Mouse (Mus musculus): ENCODE data around the gene Spdya.
"Not testable (repeated sequence)": the region's sequence is repeated elsewhere in the genome, so short reads cannot be mapped to it uniquely, and the experiment has no call there.

Gene Spdya

GRCm38 (mm10) chr17:71551757-71552451 is at the start of gene Spdya:
Spdya (plus strand) TSS chr17:71552061.
- peak; percentile 74 to 87 for DNase-seq (ENCODE audit: low spot score in 2 of 2)

- DNase-seq (ENCODE audit: low spot score in 2 of 2) = no peak
Measured at GRCm38 (mm10) chr17:71506832-71507231, 45.0 kb upstream of the Spdya start.

- DNase-seq (ENCODE audit: low spot score in 2 of 2) = no peak
Measured at GRCm38 (mm10) chr17:71510297-71510696, 41.6 kb upstream of the Spdya start.

- DNase-seq (ENCODE audit: low spot score in 2 of 2) = no peak
Measured at GRCm38 (mm10) chr17:71526302-71526708, 25.6 kb upstream of the Spdya start.

- DNase-seq (ENCODE audit: low spot score in 2 of 2) = peak; percentile 88 to 93
Measured at GRCm38 (mm10) chr17:71526711-71527564, 24.9 kb upstream of the Spdya start, which contains the start of gene Ndc80. Ndc80 (minus strand) TSS chr17:71526857.

- no peak for DNase-seq (ENCODE audit: low spot score in 2 of 2)
Measured at GRCm38 (mm10) chr17:71528042-71528441, 23.8 kb upstream of the Spdya start.

- not testable (repeated sequence) for DNase-seq (ENCODE audit: low spot score in 2 of 2)
Measured at GRCm38 (mm10) chr17:71535595-71535994, 16.3 kb upstream of the Spdya start.

GRCm38 (mm10) chr17:71537164-71537563 is 14.7 kb upstream of the Spdya start:
- no peak for DNase-seq (ENCODE audit: low spot score in 2 of 2)

- no peak for DNase-seq (ENCODE audit: low spot score in 2 of 2)
Measured at GRCm38 (mm10) chr17:71548586-71548985, 3.3 kb upstream of the Spdya start.

- no peak for DNase-seq (ENCODE audit: low spot score in 2 of 2)
Measured at GRCm38 (mm10) chr17:71551350-71551749, 511 bp upstream of the Spdya start.

GRCm38 (mm10) chr17:71552901-71553300 is 1.0 kb downstream of the Spdya start:
- no peak for DNase-seq (ENCODE audit: low spot score in 2 of 2)

GRCm38 (mm10) chr17:71561631-71562030 is 9.8 kb downstream of the Spdya start:
- peak in 1 of 2 experiments; percentile 19 for DNase-seq (ENCODE audit: low spot score in 2 of 2)

- no peak for DNase-seq (ENCODE audit: low spot score in 2 of 2)
Measured at GRCm38 (mm10) chr17:71579176-71579705, 27.4 kb downstream of the Spdya start.

- DNase-seq (ENCODE audit: low spot score in 2 of 2) = no peak
Measured at GRCm38 (mm10) chr17:71597881-71598658, 46.2 kb downstream of the Spdya start.

- peak; percentile 82 to 90 for DNase-seq (ENCODE audit: low spot score in 2 of 2)
Measured at GRCm38 (mm10) chr17:71598659-71599554, 47.0 kb downstream of the Spdya start.

GRCm38 (mm10) chr17:71615638-71616318 is 63.9 kb downstream of the Spdya start, which contains the start of gene Wdr43:
Wdr43 (plus strand) TSS chr17:71615895.
- DNase-seq (ENCODE audit: low spot score in 2 of 2) = peak; percentile 84 to 95

- no peak for DNase-seq (ENCODE audit: low spot score in 2 of 2)
Measured at GRCm38 (mm10) chr17:71616319-71617032, 64.6 kb downstream of the Spdya start.

- DNase-seq (ENCODE audit: low spot score in 2 of 2) = no peak
Measured at GRCm38 (mm10) chr17:71617033-71617362, 65.1 kb downstream of the Spdya start.

- DNase-seq (ENCODE audit: low spot score in 2 of 2) = no peak
Measured at GRCm38 (mm10) chr17:71617974-71618373, 66.1 kb downstream of the Spdya start.
